Mouse (Mus musculus) lung, postnatal 4 days (tissue): ENCODE results near the gene Fam3c.

Experiments used
- DNase-seq, 2 experiments: peaks; one replicate each; pipeline ENCODE4 v3.0.0; 2021

Gene Fam3c

DNA sequence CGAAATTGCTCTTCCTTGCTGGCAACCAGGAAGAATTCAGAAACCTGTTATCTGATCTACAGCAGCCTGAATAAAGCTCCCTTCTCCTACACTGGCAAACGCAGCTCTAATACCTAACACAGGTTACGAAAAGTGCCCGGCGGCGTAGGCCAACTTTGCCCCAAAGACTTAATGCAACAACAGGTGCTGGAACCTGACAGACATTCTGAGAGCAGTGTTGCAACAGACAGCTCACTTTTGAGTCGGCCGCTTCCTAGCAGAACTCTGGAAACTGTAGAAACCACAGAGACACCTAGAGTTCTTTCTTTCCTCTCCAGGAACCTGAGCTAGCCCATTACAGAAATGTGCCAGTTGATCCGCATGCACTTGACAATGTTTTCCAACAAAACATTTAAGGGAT is 4.5 kb downstream of the Fam3c start:
- no peak for DNase-seq

GRCm38 (mm10) chr6:22350239-22350571 is 5.8 kb downstream of the Fam3c start:
- no peak for DNase-seq

- DNase-seq, result no peak
Measured at GRCm38 (mm10) chr6:22349531-22350238, 6.4 kb downstream of the Fam3c start.

DNA sequence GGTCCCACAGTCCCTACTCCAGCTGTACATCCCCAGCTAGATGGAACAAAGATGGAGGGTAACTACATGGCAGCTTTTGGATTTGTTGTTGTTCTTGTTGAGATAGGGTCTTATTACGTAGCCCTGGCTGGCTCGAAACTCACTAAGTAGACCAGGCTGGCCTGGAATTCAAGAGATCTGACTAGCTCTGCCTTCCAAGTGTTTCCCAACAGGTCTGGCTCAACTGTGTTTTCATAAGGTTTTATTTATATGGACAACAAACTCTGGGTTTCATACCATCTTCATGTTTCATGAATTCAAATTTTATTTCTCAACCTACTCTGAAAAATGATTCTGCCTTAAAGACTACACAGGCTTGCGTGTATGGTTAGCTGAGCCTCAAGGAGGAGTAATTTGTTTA is 7.1 kb downstream of the Fam3c start:
- DNase-seq, result no peak

DNA sequence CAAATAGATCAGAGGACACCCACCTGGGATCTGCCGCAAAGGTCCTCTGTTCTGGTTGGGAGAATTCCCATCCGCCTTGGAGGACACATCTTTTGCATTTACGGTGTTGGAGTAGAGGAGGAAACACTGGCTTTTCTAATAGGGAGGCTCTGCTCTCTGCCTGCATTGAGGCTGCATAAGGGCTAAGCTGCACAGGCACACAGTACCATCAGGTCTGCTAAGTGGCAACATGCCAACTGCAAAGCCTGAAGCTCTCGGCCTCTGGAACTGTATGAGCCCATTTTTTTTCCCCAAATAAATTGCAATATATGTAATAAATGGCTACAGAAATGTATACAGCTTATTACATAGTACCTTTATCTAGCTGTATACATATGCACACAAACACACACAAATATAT is 7.9 kb downstream of the Fam3c start:
- no peak for DNase-seq

DNA sequence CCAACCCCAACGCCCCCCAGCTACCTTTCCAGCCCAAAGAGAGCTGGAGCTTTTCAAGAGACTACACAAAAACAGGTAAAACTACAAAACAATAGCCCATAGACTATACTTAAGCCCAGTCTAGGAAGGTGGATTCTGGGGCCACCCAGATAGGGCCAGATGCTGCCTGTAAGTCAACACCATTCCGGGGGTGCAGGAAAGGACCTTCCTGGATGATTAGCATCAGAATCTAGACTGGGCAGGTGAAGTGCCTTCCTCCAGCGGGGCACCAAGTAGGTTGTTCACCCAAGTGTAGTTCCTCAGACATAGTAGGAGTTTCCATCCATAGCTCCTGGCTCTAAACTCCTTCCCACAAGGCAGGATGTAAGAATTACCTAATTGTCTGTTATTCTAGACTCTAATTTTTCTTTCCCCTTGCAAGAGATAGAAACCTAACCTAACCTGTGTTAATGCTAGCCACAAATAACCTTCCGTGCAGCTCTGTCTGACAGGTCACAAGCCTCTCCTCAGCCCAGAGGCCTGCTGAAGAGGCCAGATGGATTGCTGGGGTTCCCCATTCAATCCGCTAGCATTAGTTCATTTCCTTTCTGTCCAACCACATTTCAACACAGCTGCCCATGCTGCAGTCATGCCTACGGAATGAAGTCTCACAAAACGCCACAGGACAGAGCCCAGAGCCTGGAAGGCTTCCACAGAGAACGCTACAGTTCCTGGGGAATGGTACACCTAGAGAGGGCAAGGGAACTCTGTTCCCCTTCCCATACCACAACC is 8.7 kb downstream of the Fam3c start:
- DNase-seq, result no peak

GRCm38 (mm10) chr6:22344443-22344842 is 11.6 kb downstream of the Fam3c start:
- no peak for DNase-seq

GRCm38 (mm10) chr6:22343706-22344105 is 12.3 kb downstream of the Fam3c start:
- DNase-seq, result no peak

- DNase-seq, result no peak
Measured at GRCm38 (mm10) chr6:22343292-22343691, 12.8 kb downstream of the Fam3c start.

- no peak for DNase-seq
Measured at GRCm38 (mm10) chr6:22340779-22341178, 15.3 kb downstream of the Fam3c start.

- DNase-seq, result no peak
Measured at GRCm38 (mm10) chr6:22339763-22340542, 16.1 kb downstream of the Fam3c start.

DNA sequence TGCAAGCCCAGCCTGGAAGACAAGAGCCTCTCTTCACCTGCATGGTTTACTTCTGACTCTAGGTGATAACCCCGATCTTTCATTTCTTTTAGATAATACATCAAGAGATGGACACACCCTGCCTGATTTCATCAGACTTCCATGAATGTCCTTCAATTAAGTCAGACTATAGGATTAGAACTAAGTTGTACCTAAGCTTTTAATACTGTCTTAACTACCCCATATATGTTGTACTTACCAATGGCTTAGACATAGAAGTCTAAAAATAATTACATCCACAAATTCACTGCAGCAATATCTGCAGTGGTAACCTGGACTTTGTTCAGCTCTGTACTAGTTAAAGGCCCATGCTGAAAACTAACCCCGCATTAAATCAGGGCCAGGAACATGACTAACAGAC is 23.5 kb downstream of the Fam3c start:
- DNase-seq, result no peak

DNA sequence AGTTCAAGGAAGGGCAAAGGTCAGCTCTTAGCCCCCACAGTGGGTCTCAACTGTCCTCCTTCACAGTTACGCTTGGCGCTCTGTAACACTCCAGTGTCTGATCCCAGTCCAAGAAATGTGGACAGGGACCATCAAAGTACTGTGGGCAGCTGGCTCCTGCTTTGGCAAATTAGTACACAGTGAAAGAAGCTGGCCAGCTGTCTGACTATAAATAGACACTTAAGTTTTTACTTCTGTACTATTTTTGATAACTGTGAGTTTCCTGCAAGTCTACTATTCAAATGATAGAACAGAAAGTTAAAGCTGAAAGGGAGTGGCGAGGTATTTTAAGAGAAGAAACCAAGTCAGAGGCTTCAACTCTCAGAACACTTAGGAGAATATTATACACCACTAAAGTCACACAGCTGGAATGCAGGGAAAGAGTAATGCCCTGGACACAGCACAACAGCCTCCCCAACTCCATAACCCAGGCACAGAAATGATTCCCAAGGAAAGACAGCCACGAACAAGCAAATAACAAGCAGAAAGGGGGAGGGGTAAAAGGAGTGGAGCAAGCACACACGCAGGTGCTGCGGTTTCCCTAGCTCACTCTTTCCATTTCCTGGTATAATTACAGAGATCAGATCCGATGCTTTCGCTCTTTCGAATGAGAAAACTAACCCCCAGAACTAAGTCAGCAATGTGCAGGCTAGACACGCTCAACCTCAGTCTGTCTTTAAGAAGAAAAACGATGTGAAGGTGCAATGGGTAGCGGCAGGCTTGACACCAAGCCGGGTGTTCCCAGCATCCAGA is 25.7 kb downstream of the Fam3c start:
- DNase-seq, result peak in 1 of 2 experiments; percentile 34

GRCm38 (mm10) chr6:22327931-22328330 is 28.1 kb downstream of the Fam3c start:
- DNase-seq, result no peak

DNA sequence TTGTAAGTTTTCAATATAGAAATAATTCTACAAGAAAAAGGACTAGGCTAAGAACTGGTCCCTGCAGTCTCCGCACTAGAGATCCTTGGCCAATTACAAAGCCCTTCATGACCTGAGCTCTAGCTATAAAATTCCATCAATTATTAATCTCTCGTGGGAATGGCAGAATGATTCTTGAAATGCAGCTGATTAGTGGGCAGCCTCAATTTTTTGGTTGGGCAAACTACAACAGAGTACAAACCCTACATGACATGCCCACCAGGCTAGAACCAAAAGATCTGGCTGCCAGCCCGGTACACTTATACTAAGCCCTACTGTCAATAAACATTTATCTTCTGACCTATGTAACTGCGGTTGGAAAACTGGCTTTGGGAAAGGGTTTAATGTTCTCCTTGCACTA is 29.0 kb downstream of the Fam3c start:
- no peak for DNase-seq

DNA sequence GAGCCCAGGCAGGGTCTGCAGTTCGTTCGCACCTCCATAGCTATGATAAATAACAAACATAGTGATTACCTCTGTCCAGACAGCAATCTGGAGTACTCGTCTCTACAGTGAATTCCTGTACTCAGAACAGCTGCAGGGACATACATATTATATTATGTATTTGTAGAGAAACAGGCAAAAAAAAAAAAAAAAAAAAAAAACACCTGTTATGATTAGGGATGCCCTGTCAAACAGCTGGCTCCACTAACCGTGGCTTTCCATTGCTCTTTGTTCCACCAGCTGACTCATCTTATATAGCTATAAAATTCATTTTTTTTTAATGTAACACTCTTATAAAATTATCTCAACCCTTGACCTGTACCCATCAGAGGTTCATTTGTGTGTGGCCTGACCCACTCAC is 29.8 kb downstream of the Fam3c start:
- DNase-seq, result no peak

DNA sequence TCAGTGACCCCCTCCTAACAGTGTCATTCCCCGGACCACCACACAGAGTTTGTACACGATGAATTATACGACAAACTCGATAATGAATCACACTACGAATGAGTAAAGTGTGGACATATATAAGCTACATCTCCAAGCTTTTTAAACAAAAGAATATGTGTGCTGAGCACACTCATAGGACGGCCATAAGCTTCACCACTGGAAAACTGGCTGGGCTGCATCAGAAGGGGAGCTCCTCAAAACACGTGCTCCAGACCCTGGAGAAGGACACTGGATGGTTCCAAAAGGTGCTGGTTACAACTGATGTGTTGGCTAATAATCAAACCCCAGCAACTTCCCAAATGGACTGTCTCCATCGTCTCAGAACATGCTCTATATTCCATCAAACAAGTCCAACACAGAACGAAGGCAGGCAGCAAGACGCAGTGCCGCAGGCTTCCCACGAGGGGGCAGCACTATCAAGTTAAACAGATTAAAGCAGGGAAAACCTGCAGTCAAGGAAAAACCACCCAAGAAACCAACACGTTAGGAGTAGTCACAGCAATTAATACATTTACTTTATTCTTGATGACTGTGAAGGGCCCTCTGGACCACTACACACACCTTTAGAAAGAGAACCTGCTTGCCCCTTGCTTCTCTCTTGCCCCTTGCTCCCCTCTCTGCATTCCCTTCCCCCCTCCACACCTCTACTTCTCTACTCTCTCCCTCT is 30.5 kb downstream of the Fam3c start:
- DNase-seq, result peak; percentile 63 to 81

GRCm38 (mm10) chr6:22298059-22298458 is 58.0 kb downstream of the Fam3c start:
- no peak for DNase-seq

DNA sequence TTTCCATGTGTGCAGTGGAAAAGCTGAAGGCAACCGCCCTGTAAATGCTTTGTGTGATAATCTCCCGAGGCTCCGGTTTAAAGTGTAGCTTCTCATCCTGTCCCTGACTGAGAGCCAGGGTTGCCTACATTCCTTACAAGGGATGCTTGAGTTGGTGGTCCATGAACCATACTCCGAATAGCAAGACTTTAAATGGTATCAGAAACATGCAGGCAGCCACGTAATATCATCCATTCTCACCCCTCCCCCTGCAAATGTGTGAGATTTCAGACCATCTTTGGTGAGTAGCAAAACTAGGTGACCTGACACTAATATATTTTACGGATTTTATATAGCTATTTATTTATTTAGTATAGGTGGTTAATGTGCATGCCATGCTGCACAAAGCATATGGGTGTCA is 59.0 kb downstream of the Fam3c start:
- no peak for DNase-seq

DNA sequence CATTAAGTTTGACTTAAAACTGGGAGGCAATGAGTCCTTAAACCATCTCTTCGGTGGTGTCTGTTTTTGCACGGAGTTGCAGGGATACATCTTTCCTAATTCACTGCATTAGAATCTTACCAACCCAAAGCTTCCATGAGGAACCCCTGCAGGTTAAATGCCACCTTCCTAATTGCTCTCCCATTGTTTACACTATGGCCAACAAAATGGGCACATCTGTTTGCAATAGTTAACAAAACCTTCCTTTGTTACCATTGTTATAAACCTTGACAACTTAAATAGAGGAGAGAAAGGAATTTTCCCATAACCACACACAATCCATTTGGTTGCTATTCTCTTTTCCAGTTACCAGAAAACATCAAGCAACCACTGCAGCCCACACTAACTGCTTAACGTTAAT is 62.1 kb downstream of the Fam3c start:
- no peak for DNase-seq

- DNase-seq, result no peak
Measured at GRCm38 (mm10) chr6:22292056-22292455, 64.0 kb downstream of the Fam3c start.

DNA sequence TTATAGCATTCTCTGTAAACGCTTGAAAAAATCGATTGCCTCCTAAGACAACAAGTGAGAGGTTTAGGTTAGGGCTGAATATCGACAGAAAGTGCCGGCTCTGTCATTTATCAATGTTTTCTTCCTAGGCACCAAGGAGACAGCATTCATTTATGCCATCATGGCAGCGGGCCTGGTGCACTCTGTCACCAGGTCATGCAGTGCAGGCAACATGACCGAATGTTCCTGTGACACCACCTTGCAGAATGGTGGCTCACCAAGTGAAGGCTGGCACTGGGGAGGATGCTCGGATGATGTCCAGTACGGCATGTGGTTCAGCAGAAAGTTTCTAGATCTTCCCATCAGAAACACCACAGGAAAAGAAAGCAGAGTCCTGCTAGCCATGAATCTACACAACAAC is 65.3 kb downstream of the Fam3c start:
- DNase-seq, result no peak
